Mouse (Mus musculus): ENCODE data around the gene Kif21b.

DNA sequence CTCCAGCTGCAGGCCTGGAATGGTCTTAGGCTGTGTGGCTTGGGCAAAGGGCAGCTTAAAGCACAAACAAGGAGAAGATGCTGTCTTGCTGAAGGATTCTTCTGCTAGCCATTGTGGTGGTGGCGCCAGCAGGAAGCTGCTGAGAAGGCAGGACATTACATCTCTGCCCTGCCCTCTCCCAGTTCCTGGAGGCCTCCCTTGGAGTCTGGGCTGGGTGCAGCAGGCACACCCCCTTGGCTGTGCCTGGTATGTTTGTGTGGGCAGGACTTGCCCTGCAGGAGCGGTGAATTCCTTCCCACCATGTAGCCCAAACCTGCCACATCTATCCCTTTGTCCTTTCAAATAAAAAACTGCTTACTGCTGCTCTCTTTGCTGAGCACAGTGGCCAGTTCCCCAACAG is 45.9 kb downstream of the Kif21b start:
- no peak for TF ChIP-seq CTCF (IDR thresholded peaks at IDR 0.05; ENCODE audit: control insufficient read depth, insufficient read depth, low read length)
- TF ChIP-seq POLR2A (IDR thresholded peaks at IDR 0.05; ENCODE audit: borderline replicate concordance, control insufficient read depth, low read depth, low read length), result no peak

Data from bone marrow, adult 2 months (tissue).